Mouse (Mus musculus) midbrain, embryonic 12.5 days (tissue): ENCODE measurements around the gene Pald1. TPM values are rescaled to one million over a fixed set of nuclear protein-coding genes. Genes with fewer than 3 reads are reported as not detected.
A peak's percentile ranks its signal among the peaks of the same experiment; 100 is the strongest.

Experiments used
- ATAC-seq: fragments of 200-750 bp; cut with Nextera tagmentation; 2 replicates; pipeline ENCODE4 v1.8.0; 2017; ENCODE audit warnings: low read depth, moderate TSS enrichment, moderate library complexity; ENCODE audit not compliant: low FRiP score
- H3K27ac ChIP-seq: fragments of 300-500 bp; sonication (generic); replicated peaks from 2 replicates; pipeline ENCODE4 v1.5.1; 2016; ENCODE audit warnings: mild to moderate bottlenecking
- H3K27me3 ChIP-seq: fragments of 300-500 bp; sonication (generic); 2 replicates; pipeline ENCODE4 v1.6.1; 2016; ENCODE audit warnings: mild to moderate bottlenecking
- H3K36me3 ChIP-seq: fragments of 300-500 bp; sonication (generic); 2 replicates; pipeline ENCODE4 v1.6.1; 2016
- H3K4me1 ChIP-seq: fragments of 300-500 bp; sonication (generic); 2 replicates; pipeline ENCODE4 v1.6.1; 2016
- H3K4me2 ChIP-seq: fragments of 300-500 bp; sonication (generic); replicated peaks from 2 replicates; pipeline ENCODE4 v1.6.1; 2016; ENCODE audit warnings: mild to moderate bottlenecking, moderate library complexity
- H3K4me3 ChIP-seq: fragments of 300-500 bp; sonication (generic); 2 replicates; pipeline ENCODE4 v1.5.1; 2016; ENCODE audit warnings: mild to moderate bottlenecking
- H3K9ac ChIP-seq: fragments of 300-500 bp; sonication (generic); replicated peaks from 2 replicates; pipeline ENCODE4 v1.6.1; 2016; ENCODE audit warnings: mild to moderate bottlenecking, moderate library complexity
- H3K9me3 ChIP-seq: fragments of 300-500 bp; sonication (generic); 2 replicates; pipeline ENCODE4 v1.6.1; 2016; ENCODE audit warnings: mild to moderate bottlenecking
- WGBS: fragments of 180-500 bp; shearing (Covaris S2); methylation state at CpG from one replicate; pipeline ENCODE4 v1.1.7; 2016; 5-methylcytosine and 5-hydroxymethylcytosine counted together
- polyA plus RNA-seq: library from polyadenylated mRNA; unstranded; fragments of >200 nt; fragmentation: Nextera tagmentation; extraction: Ambion mirVana; gene quantifications from 2 replicates; pipeline ENCODE4 v1.2.1, GENCODE M21; 2016

The Pald1 gene
- polyA plus RNA-seq, result 24.7 and 25.3 TPM in 2 replicates

GRCm38 (mm10) chr10:61383021-61383714 lies at the start of gene Pald1:
TSS of gene Pald1 (minus strand) at chr10:61383530.
- WGBS, result under 1% methylated on average over 53 of the region's 60 CpGs
- H3K9ac ChIP-seq, result peak within 1 kb of the TSS; percentile 67
- H3K36me3 ChIP-seq, result no peaks in the 10 kb centered on the region
- peaks cover 31% of the 10 kb centered on the region for H3K4me1 ChIP-seq
- H3K4me3 ChIP-seq, result peak within 1 kb of the TSS; percentile 59
- no peaks in the 10 kb centered on the region for H3K9me3 ChIP-seq
- H3K4me2 ChIP-seq, result peak within 1 kb of the TSS; percentile 91
- H3K27ac ChIP-seq, result 0 out of 2 replicates have a peak within 1 kb of the TSS, but pooled peaks have one; percentile 17
- ATAC-seq, result peak; percentile 88
- H3K27me3 ChIP-seq, result peaks cover 51% of the 10 kb centered on the region

DNA sequence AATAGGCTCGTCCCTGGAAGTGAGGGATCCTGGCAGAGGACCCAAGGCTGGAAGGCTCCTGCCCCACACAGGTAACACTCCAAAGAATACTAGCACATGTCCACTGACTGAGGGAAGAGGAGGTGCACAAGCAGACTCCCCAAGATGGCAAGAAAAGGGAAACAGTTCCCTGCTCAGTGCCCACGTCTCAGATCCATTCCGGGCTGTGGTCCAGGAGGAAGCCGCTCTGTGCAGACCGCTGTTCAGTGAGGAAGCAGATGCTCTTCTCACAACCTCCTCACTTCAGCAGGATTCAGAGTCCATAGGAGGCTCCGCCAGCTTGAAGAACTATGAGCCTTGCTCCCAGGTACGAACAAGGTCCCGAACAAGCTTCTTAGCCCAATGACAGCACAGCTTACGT lies 48.0 kb upstream of the Pald1 start:
- no peak for ATAC-seq
- Histone ChIP-seq H3K4me1 (0 out of 2 replicates have a peak, but pooled peaks cover 3% of the 10 kb centered on the region), H3K4me2 (no peak overlapping the region), H3K4me3 (no peak overlapping the region), H3K9ac (no peak overlapping the region), H3K27ac (no peak overlapping the region), H3K9me3 (no peaks in the 10 kb centered on the region), H3K36me3 (peaks cover 56% of the 10 kb centered on the region), H3K27me3 (no peaks in the 10 kb centered on the region)
- WGBS, result 97% methylated on average over 9 of the region's 9 CpGs

GRCm38 (mm10) chr10:61429043-61429442 lies 45.7 kb upstream of the Pald1 start:
- no peak for ATAC-seq
- WGBS, result 92% methylated on average over 5 of the region's 5 CpGs
- Histone ChIP-seq H3K9ac (no peak overlapping the region), H3K4me3 (no peak overlapping the region), H3K4me2 (no peak overlapping the region), H3K9me3 (no peaks in the 10 kb centered on the region), H3K27me3 (no peaks in the 10 kb centered on the region), H3K4me1 (peaks cover 12% of the 10 kb centered on the region), H3K36me3 (peaks cover 42% of the 10 kb centered on the region), H3K27ac (no peak overlapping the region)

- WGBS, result 64% methylated on average over 4 of the region's 4 CpGs
- ATAC-seq, result no peak
- Histone ChIP-seq H3K36me3 (peaks cover 36% of the 10 kb centered on the region), H3K4me3 (no peak overlapping the region), H3K9me3 (no peaks in the 10 kb centered on the region), H3K4me2 (no peak overlapping the region), H3K27ac (no peak overlapping the region), H3K27me3 (no peaks in the 10 kb centered on the region), H3K9ac (no peak overlapping the region), H3K4me1 (peaks cover 12% of the 10 kb centered on the region)
Measured at GRCm38 (mm10) chr10:61428416-61428815, 45.1 kb upstream of the Pald1 start.

DNA sequence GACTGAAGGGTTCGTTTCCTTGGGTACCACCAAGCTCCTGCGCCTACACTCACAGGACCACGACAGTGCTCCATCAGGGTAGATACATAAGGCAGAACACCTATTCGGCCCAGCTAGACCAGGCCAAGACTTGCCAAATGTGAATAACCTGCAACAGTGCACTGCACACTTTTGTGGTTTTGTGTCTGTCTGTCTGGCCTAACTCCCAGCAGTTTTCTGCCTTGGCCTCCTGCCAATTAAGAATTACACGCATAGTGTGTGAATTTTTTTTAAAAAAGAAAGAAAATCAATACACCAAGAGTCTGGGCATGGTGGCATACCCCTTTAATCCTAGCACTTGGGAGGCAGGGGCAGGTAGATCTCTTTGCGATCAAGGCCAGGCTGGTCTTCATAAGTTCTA lies 44.6 kb upstream of the Pald1 start:
- 93% methylated on average over 6 of the region's 6 CpGs for WGBS

DNA sequence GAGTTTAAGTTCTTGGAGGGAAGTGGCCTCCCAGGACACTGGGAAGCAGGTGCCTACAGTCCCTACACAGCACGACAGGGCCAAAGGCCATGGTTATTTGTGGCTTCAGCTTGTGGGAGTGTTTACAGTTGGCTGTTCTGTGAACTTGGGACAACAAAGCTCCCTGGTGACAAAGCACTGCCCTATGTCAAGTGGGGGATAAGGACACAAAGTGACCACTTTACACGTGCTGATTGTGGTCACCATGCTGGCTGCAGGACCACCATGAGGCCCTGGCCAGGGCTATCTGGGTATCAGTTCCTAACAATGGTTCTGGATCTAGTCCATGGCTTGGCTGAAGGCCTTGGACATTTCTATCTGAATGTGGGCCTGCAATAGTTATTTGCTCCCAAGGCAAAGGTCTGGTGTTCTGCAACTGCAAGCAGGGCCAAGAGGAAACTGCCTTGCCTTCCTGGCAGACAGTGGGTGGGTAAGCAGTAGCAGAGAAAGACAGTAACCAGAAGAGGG lies 43.0 kb upstream of the Pald1 start:
- Histone ChIP-seq H3K4me3 (no peak overlapping the region), H3K36me3 (peaks cover 19% of the 10 kb centered on the region), H3K4me2 (no peak overlapping the region), H3K27ac (no peak overlapping the region), H3K9me3 (no peaks in the 10 kb centered on the region), H3K9ac (no peak overlapping the region), H3K4me1 (peaks cover 12% of the 10 kb centered on the region), H3K27me3 (no peaks in the 10 kb centered on the region)
- ATAC-seq, result no peak
- WGBS, result 62% methylated on average over 2 of the region's 2 CpGs

More for the DNA sequence above, 44.6 kb upstream of the Pald1 start:
- ATAC-seq, result no peak
- Histone ChIP-seq H3K36me3 (peaks cover 31% of the 10 kb centered on the region), H3K9me3 (no peaks in the 10 kb centered on the region), H3K27ac (no peak overlapping the region), H3K9ac (no peak overlapping the region), H3K4me2 (no peak overlapping the region), H3K4me1 (peaks cover 12% of the 10 kb centered on the region), H3K27me3 (no peaks in the 10 kb centered on the region), H3K4me3 (no peak overlapping the region)

DNA sequence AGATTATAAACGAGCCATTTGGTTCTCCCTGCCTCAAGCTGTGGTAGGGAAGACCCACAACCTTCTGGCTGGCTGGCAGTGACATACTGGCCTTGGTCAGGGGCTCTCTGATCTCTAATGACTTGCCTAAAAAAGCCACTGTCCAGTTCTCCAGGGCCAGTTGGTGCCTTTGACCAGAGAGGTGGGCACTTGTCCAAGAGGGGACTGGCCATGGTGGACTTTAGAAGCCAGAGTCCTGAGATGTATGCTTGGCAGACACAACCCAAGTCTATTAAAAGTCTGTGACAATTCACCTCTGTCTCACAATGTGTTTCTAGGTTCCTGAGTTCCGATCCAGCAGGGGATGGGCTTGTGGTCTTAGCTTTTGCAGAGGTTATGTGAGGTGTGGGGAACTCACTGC lies 41.7 kb upstream of the Pald1 start:
- Histone ChIP-seq H3K36me3 (peaks cover 7% of the 10 kb centered on the region), H3K4me1 (peaks cover 12% of the 10 kb centered on the region), H3K27ac (no peak overlapping the region), H3K4me2 (no peak overlapping the region), H3K9me3 (no peaks in the 10 kb centered on the region), H3K9ac (no peak overlapping the region), H3K4me3 (no peak overlapping the region), H3K27me3 (peaks cover 12% of the 10 kb centered on the region)
- ATAC-seq, result no peak
- WGBS, result 74% methylated on average over 2 of the region's 2 CpGs

GRCm38 (mm10) chr10:61424500-61424899 lies 41.2 kb upstream of the Pald1 start:
- no peak overlapping the region for H3K4me2 ChIP-seq
- H3K36me3 ChIP-seq, result peaks cover 1% of the 10 kb centered on the region; the same call in 1 of the 2 replicates
- 0 out of 2 replicates have a peak, but pooled peaks have one; percentile 27 for ATAC-seq

DNA sequence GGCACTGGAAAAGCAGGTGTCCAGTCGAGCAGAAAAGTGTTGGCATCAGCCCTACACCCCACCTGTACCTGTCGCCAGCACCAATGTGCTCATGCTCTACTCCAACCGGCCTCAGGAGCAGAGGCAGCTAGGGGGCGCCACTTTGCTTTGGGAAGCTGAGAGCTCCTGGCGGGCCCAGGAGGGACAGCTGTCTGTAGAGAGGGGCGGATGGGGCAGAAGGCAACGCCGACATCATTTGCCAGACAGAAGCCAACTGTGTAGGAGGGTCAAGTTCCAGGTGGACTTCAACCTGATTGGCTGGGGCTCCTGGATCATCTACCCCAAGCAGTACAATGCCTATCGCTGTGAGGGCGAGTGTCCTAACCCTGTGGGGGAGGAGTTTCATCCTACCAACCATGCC lies 40.0 kb upstream of the Pald1 start:
- Histone ChIP-seq H3K4me2 (no peak overlapping the region), H3K27ac (no peak overlapping the region), H3K4me3 (no peak overlapping the region), H3K4me1 (peaks cover 14% of the 10 kb centered on the region), H3K36me3 (no peaks in the 10 kb centered on the region), H3K9me3 (no peaks in the 10 kb centered on the region), H3K27me3 (peaks cover 29% of the 10 kb centered on the region), H3K9ac (no peak overlapping the region)
- 42% methylated on average over 10 of the region's 10 CpGs for WGBS
- no peak; the same call in 1 of the 2 replicates for ATAC-seq

More at GRCm38 (mm10) chr10:61424500-61424899, 41.2 kb upstream of the Pald1 start:
- H3K4me3 ChIP-seq, result no peak overlapping the region
- peaks cover 17% of the 10 kb centered on the region for H3K27me3 ChIP-seq
- H3K9ac ChIP-seq, result no peak overlapping the region
- H3K9me3 ChIP-seq, result no peaks in the 10 kb centered on the region
- 33% methylated on average over 7 of the region's 7 CpGs for WGBS
- H3K27ac ChIP-seq, result no peak overlapping the region
- H3K4me1 ChIP-seq, result peaks cover 12% of the 10 kb centered on the region

DNA sequence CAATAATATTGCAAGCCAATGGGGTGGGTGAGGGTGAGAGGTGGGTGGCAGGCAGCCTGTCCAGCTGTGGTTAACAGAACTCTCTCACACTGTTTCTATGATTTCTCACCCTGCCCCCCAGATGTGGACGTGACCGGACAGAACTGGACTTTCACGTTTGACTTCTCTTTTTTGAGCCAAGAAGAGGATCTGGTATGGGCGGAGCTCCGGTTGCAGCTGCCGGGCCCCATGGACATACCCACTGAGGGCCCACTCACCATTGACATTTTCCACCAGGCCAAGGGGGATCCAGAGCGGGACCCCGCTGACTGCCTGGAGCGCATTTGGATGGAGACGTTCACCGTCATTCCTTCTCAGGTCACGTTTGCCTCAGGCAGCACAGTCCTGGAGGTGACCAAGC lies 39.5 kb upstream of the Pald1 start:
- no peaks in the 10 kb centered on the region for H3K36me3 ChIP-seq
- WGBS, result 86% methylated on average over 12 of the region's 12 CpGs
- no peak for ATAC-seq

DNA sequence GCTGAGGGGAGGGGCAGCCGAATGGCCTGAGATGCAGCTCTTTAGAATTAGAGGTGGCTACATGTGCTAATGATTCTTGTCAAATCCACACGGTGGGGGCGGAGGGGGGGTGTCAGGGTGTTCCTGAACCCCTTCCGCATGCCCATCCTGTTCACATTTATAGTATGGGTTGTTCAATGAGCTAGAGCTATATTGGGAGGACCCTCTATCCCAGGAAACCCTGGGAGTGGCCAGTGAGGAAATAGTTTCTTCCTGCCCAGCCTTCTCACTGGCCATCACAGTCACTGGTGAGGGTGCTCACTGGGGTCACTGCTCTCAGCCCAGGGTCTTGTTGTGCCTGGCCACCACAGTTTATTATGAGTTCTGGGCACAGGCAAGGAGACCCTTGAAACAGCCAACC lies 36.7 kb upstream of the Pald1 start:
- 67% methylated on average over 4 of the region's 4 CpGs for WGBS
- ATAC-seq, result no peak
- H3K27me3 ChIP-seq, result peaks cover 57% of the 10 kb centered on the region

More for the DNA sequence above, 39.5 kb upstream of the Pald1 start:
- H3K27me3 ChIP-seq, result peaks cover 33% of the 10 kb centered on the region
- no peaks in the 10 kb centered on the region for H3K9me3 ChIP-seq
- no peak overlapping the region for H3K27ac ChIP-seq
- no peak overlapping the region for H3K4me3 ChIP-seq
- peaks cover 18% of the 10 kb centered on the region for H3K4me1 ChIP-seq
- H3K4me2 ChIP-seq, result no peak overlapping the region
- no peak overlapping the region for H3K9ac ChIP-seq

DNA sequence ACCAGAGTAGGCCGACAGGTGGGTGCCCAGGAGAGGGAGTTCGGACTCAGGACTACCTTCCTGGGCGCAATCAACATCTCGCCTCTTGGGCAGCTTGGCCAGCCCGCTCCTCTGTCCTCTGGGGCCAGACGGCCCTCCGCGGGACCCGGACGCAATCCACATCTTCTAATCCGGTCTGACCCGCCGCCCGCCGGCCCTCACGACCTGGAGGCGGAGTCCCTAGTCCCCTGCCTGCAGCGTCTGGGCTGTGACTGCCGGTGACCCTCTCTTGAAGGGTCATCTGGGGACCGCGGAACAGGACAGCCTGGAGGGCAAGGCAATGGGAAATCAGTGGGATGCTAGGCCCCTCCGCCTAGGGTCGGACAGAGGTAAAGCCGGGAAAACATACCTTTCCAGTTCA lies 35.8 kb upstream of the Pald1 start:
- Histone ChIP-seq H3K9me3 (no peaks in the 10 kb centered on the region), H3K4me2 (0 out of 2 replicates have a peak overlapping the region, but pooled peaks have one; percentile 72), H3K4me1 (peaks cover 9% of the 10 kb centered on the region; the same call in 1 of the 2 replicates), H3K27me3 (peaks cover 57% of the 10 kb centered on the region), H3K4me3 (no peak overlapping the region), H3K9ac (no peak overlapping the region), H3K36me3 (no peaks in the 10 kb centered on the region), H3K27ac (no peak overlapping the region)
- ATAC-seq, result no peak
- WGBS, result 2% methylated on average over 24 of the region's 24 CpGs

More for the DNA sequence above, 36.7 kb upstream of the Pald1 start:
- Histone ChIP-seq H3K4me3 (no peak overlapping the region), H3K4me2 (no peak overlapping the region), H3K4me1 (peaks cover 17% of the 10 kb centered on the region), H3K36me3 (no peaks in the 10 kb centered on the region), H3K9ac (no peak overlapping the region), H3K9me3 (no peaks in the 10 kb centered on the region), H3K27ac (no peak overlapping the region)
